Mouse (Mus musculus): ENCODE data around the gene Zscan18. TPM values are rescaled to one million over a fixed set of nuclear protein-coding genes. Genes with fewer than 3 reads are reported as not detected.

Zscan18 gene
- polyA plus RNA-seq, 1 experiment from 2014 or later: 5.6 TPM

DNA sequence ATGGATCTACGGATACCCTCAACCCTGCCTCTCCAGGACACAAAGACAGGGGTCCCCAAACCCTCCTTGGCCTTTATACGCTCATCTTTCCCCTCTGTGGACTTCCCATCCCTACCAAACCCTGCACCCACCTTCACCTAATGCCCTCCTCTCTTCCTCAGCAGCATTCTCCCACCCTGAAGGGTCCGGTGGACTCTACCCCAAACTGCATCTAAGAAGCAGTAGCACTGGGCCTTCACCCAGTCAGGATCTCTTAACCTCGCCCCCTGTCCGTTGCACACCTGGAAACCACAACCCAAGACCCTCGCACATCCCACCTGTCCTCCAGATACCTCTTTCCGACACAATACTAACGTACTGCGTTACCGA lies 23.7 kb downstream of the Zscan18 start:
- no peaks in the 10 kb centered on the region for H3K27me3 ChIP-seq (ENCODE audit: control insufficient read depth, insufficient read depth, low read length)
- peak overlapping the region; percentile 48 to 83 for H3K4me3 ChIP-seq (ENCODE audit: control insufficient read depth in 1 of 2, insufficient read depth in 1 of 2, low read depth in 1 of 2, low read length in 2 of 2)
- peaks cover 0 to 5% of the 10 kb centered on the region in 2 experiments; a peak in 1 of 4 replicates for H3K4me1 ChIP-seq (ENCODE audit: control insufficient read depth in 2 of 2, insufficient read depth in 2 of 2, low read length in 2 of 2)
- ATAC-seq (ENCODE audit: insufficient number of reproducible peaks, insufficient read depth, low FRiP score, low read depth): no peak
- H3K4me2 ChIP-seq (ENCODE audit: low read length): peak overlapping the region; percentile 97
- peaks cover 6% of the 10 kb centered on the region for H3K36me3 ChIP-seq (ENCODE audit: control insufficient read depth, insufficient read depth, low read length)
- H3K9ac ChIP-seq (ENCODE audit: low read length): peak overlapping the region; percentile 78
- 21% methylated on average over 10 of the region's 10 CpGs for WGBS
- H3K27ac ChIP-seq (replicated peaks in 1 of 2; ENCODE audit: control insufficient read depth in 1 of 2, insufficient read depth in 1 of 2, low read depth in 2 of 2, low read length in 2 of 2): no peak overlapping the region
- H3K9me3 ChIP-seq (ENCODE audit: control insufficient read depth, low read length): no peaks in the 10 kb centered on the region

- H3K9ac ChIP-seq (ENCODE audit: low read length): no peak overlapping the region
These were observed 24.3 kb downstream of the Zscan18 start for GRCm38 (mm10) chr7:12779141-12779540.

DNA sequence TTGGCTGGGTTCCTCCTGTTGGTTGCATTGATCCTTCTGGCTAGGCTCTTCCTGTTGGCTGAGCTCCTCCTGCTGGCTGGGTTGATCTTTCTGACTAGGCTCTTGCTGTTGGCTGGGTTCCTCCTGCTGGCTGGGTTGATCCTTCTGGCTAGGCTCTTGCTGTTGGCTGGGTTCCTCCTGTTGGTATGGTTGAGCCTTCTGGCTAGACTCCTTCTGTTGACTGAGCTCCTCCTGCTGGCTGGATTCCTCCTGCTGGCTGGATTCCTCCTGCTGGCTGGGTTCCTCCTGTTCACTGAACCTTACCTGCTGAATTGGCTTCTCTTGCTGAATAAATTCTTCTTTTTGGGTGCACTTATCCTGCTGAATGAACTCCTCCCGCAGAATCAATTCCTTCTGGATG lies 28.8 kb downstream of the Zscan18 start:
- H3K27ac ChIP-seq (replicated peaks in 1 of 2; ENCODE audit: control insufficient read depth in 1 of 2, insufficient read depth in 1 of 2, low read depth in 2 of 2, low read length in 2 of 2): no peak overlapping the region
- 95% methylated on average over 1 of the region's 1 CpGs for WGBS

More at GRCm38 (mm10) chr7:12779141-12779540, 24.3 kb downstream of the Zscan18 start:
- no peaks in the 10 kb centered on the region for H3K9me3 ChIP-seq (ENCODE audit: control insufficient read depth, low read length)
- H3K27ac ChIP-seq (replicated peaks in 1 of 2; ENCODE audit: control insufficient read depth in 1 of 2, insufficient read depth in 1 of 2, low read depth in 2 of 2, low read length in 2 of 2): no peak overlapping the region
- ATAC-seq (ENCODE audit: insufficient number of reproducible peaks, insufficient read depth, low FRiP score, low read depth): no peak
- no peak overlapping the region for H3K4me3 ChIP-seq (ENCODE audit: control insufficient read depth in 1 of 2, insufficient read depth in 1 of 2, low read depth in 1 of 2, low read length in 2 of 2)
- H3K36me3 ChIP-seq (ENCODE audit: control insufficient read depth, insufficient read depth, low read length): peaks cover 12% of the 10 kb centered on the region
- H3K4me1 ChIP-seq (ENCODE audit: control insufficient read depth in 2 of 2, insufficient read depth in 2 of 2, low read length in 2 of 2): peaks cover 0 to 5% of the 10 kb centered on the region in 2 experiments; a peak in 1 of 4 replicates
- no peaks in the 10 kb centered on the region for H3K27me3 ChIP-seq (ENCODE audit: control insufficient read depth, insufficient read depth, low read length)
- 84% methylated on average over 5 of the region's 5 CpGs for WGBS
- no peak overlapping the region; the same call in 1 of the 2 replicates for H3K4me2 ChIP-seq (ENCODE audit: low read length)

DNA sequence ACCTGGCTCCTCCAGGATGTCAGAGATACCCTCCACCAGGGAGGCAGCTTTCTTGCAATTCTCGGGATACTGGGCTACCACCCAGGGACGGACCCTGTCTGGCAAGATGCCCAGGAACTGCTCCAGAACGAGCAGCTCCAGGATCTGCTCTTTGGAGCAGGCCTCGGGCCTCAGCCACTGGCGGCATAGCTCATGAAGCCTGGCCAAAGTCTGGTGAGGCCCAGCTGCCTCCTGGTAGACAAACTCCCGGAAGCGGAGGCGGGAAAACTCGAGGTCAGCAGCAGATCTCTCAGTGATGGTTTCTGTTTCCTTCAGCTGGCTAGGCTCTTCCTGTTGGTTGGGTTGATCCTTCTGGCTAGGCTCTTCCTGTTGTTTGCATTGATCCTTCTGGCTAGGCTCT lies 29.3 kb downstream of the Zscan18 start:
- H3K9ac ChIP-seq (ENCODE audit: low read length): no peak overlapping the region
- no peak overlapping the region for H3K4me2 ChIP-seq (ENCODE audit: low read length)
- WGBS: 81% methylated on average over 9 of the region's 9 CpGs
- H3K4me1 ChIP-seq (ENCODE audit: control insufficient read depth in 2 of 2, insufficient read depth in 2 of 2, low read length in 2 of 2): no peaks in the 10 kb centered on the region
- no peaks in the 10 kb centered on the region for H3K27me3 ChIP-seq (ENCODE audit: control insufficient read depth, insufficient read depth, low read length)
- ATAC-seq (ENCODE audit: insufficient number of reproducible peaks, insufficient read depth, low FRiP score, low read depth): no peak
- no peak overlapping the region for H3K27ac ChIP-seq (replicated peaks in 1 of 2; ENCODE audit: control insufficient read depth in 1 of 2, insufficient read depth in 1 of 2, low read depth in 2 of 2, low read length in 2 of 2)
- peaks cover 51% of the 10 kb centered on the region for H3K36me3 ChIP-seq (ENCODE audit: control insufficient read depth, insufficient read depth, low read length)
- no peaks in the 10 kb centered on the region for H3K9me3 ChIP-seq (ENCODE audit: control insufficient read depth, low read length)
- no peak overlapping the region for H3K4me3 ChIP-seq (ENCODE audit: control insufficient read depth in 1 of 2, insufficient read depth in 1 of 2, low read depth in 1 of 2, low read length in 2 of 2)

More for the DNA sequence above, 28.8 kb downstream of the Zscan18 start:
- no peak for ATAC-seq (ENCODE audit: insufficient number of reproducible peaks, insufficient read depth, low FRiP score, low read depth)
- H3K4me2 ChIP-seq (ENCODE audit: low read length): no peak overlapping the region
- H3K9me3 ChIP-seq (ENCODE audit: control insufficient read depth, low read length): no peaks in the 10 kb centered on the region
- H3K9ac ChIP-seq (ENCODE audit: low read length): no peak overlapping the region
- no peaks in the 10 kb centered on the region for H3K27me3 ChIP-seq (ENCODE audit: control insufficient read depth, insufficient read depth, low read length)
- no peak overlapping the region for H3K4me3 ChIP-seq (ENCODE audit: control insufficient read depth in 1 of 2, insufficient read depth in 1 of 2, low read depth in 1 of 2, low read length in 2 of 2)
- H3K36me3 ChIP-seq (ENCODE audit: control insufficient read depth, insufficient read depth, low read length): peaks cover 46% of the 10 kb centered on the region
- H3K4me1 ChIP-seq (ENCODE audit: control insufficient read depth in 2 of 2, insufficient read depth in 2 of 2, low read length in 2 of 2): peaks cover 0 to under 1% of the 10 kb centered on the region in 2 experiments; a peak in 1 of 4 replicates

- ATAC-seq (ENCODE audit: insufficient number of reproducible peaks, insufficient read depth, low FRiP score, low read depth): no peak
- H3K4me3 ChIP-seq (ENCODE audit: control insufficient read depth in 1 of 2, insufficient read depth in 1 of 2, low read depth in 1 of 2, low read length in 2 of 2): peak overlapping the region in 1 of 2 experiments; percentile 27; a peak in 2 of 4 replicates
- H3K4me2 ChIP-seq (ENCODE audit: low read length): peak overlapping the region; percentile 6; the same call in 1 of the 2 replicates
These were observed 53.8 kb downstream of the Zscan18 start for GRCm38 (mm10) chr7:12749431-12750198.

GRCm38 (mm10) chr7:12734904-12735303 lies 68.5 kb downstream of the Zscan18 start, which contains the start of gene Vmn2r56:
Vmn2r56 (minus strand) TSS chr7:12735004.
- WGBS: 47% methylated on average over 1 of the region's 1 CpGs
- H3K4me2 ChIP-seq (ENCODE audit: low read length): no peak within 1 kb of the TSS

More at GRCm38 (mm10) chr7:12749431-12750198, 53.8 kb downstream of the Zscan18 start:
- Histone ChIP-seq H3K9me3 (ENCODE audit: control insufficient read depth, low read length) (peaks cover 12% of the 10 kb centered on the region; the same call in 1 of the 2 replicates), H3K4me1 (ENCODE audit: control insufficient read depth in 2 of 2, insufficient read depth in 2 of 2, low read length in 2 of 2) (no peaks in the 10 kb centered on the region), H3K27ac (replicated peaks in 1 of 2; ENCODE audit: control insufficient read depth in 1 of 2, insufficient read depth in 1 of 2, low read depth in 2 of 2, low read length in 2 of 2) (no peak overlapping the region), H3K27me3 (ENCODE audit: control insufficient read depth, insufficient read depth, low read length) (no peaks in the 10 kb centered on the region), H3K36me3 (ENCODE audit: control insufficient read depth, insufficient read depth, low read length) (no peaks in the 10 kb centered on the region), H3K9ac (ENCODE audit: low read length) (no peak overlapping the region)
- WGBS: 64% methylated on average over 24 of the region's 24 CpGs

More at GRCm38 (mm10) chr7:12734904-12735303, 68.5 kb downstream of the Zscan18 start, which contains the start of gene Vmn2r56:
- no peaks in the 10 kb centered on the region for H3K27me3 ChIP-seq (ENCODE audit: control insufficient read depth, insufficient read depth, low read length)
- H3K9ac ChIP-seq (ENCODE audit: low read length): no peak within 1 kb of the TSS
- H3K27ac ChIP-seq (replicated peaks in 1 of 2; ENCODE audit: control insufficient read depth in 1 of 2, insufficient read depth in 1 of 2, low read depth in 2 of 2, low read length in 2 of 2): no peak within 1 kb of the TSS
- no peaks in the 10 kb centered on the region for H3K4me1 ChIP-seq (ENCODE audit: control insufficient read depth in 2 of 2, insufficient read depth in 2 of 2, low read length in 2 of 2)
- H3K36me3 ChIP-seq (ENCODE audit: control insufficient read depth, insufficient read depth, low read length): no peaks in the 10 kb centered on the region
- no peak within 1 kb of the TSS for H3K4me3 ChIP-seq (ENCODE audit: control insufficient read depth in 1 of 2, insufficient read depth in 1 of 2, low read depth in 1 of 2, low read length in 2 of 2)
- no peak for ATAC-seq (ENCODE audit: insufficient number of reproducible peaks, insufficient read depth, low FRiP score, low read depth)
- H3K9me3 ChIP-seq (ENCODE audit: control insufficient read depth, low read length): no peaks in the 10 kb centered on the region; the same call in 1 of the 2 replicates
